15 mouse cellular contexts compared by ENCODE assay signal in genomic region chr1:172052766-172053279, GRCm38 (mm10). TPM values are rescaled to one million over a fixed set of nuclear protein-coding genes. Genes with fewer than 3 reads are reported as not detected.
A peak's percentile ranks its signal among the peaks of the same experiment; 100 is the strongest.
DNase-seq lines count a peak whose midpoint lies in the region; ATAC-seq lines count a peak whose summit lies in the region.
"Had no signal": no experiment of that assay in that cellular context is flagged by ENCODE, and none has a peak within 500 bp of the region (broad histone marks: within the 10 kb centered on the region; RNA-seq: fewer than 3 reads in every experiment).

No protein-coding gene starts in this region.

- no peak overlapping the region for H3K27ac ChIP-seq in intestine, embryonic 15.5 days
- H3K27ac ChIP-seq in intestine, embryonic 16.5 days (ENCODE audit: low read length): no peak overlapping the region
- no peak overlapping the region for H3K27ac ChIP-seq in embryonic facial prominence, embryonic 12.5 days
- peak overlapping the region; percentile 70 for H3K27ac ChIP-seq in hindbrain, embryonic 12.5 days
- no peak overlapping the region for H3K27ac ChIP-seq in midbrain, embryonic 16.5 days (ENCODE audit: low read length)
- H3K27ac ChIP-seq: left cerebral cortex, adult 2 months had no signal

- no peak for ATAC-seq in intestine, embryonic 15.5 days
- no peak for ATAC-seq in intestine, embryonic 16.5 days
- ATAC-seq in embryonic facial prominence, embryonic 12.5 days (ENCODE audit: insufficient number of reproducible peaks, insufficient read depth, low FRiP score, low TSS enrichment): no peak
- no peak for ATAC-seq in hindbrain, embryonic 12.5 days (ENCODE audit: low FRiP score)
- ATAC-seq in midbrain, embryonic 16.5 days: no peak
- no peak for ATAC-seq in cerebellum, adult (ENCODE audit: insufficient number of reproducible peaks, low FRiP score, low TSS enrichment)

- H3K9me3 ChIP-seq in intestine, embryonic 15.5 days: no peaks in the 10 kb centered on the region
- no peaks in the 10 kb centered on the region for H3K9me3 ChIP-seq in intestine, embryonic 16.5 days (ENCODE audit: control insufficient read depth, low read length)
- H3K9me3 ChIP-seq in embryonic facial prominence, embryonic 12.5 days: no peaks in the 10 kb centered on the region
- H3K9me3 ChIP-seq in hindbrain, embryonic 12.5 days (replicated peaks): no peaks in the 10 kb centered on the region
- no peaks in the 10 kb centered on the region for H3K9me3 ChIP-seq in midbrain, embryonic 16.5 days (replicated peaks; ENCODE audit: control insufficient read depth, low read length, poor library complexity, severe bottlenecking)
- H3K9me3 ChIP-seq: G1E had no signal

- peaks cover 34% of the 10 kb centered on the region for H3K27me3 ChIP-seq in intestine, embryonic 15.5 days (replicated peaks)
- peaks cover 10% of the 10 kb centered on the region for H3K27me3 ChIP-seq in intestine, embryonic 16.5 days (replicated peaks; ENCODE audit: control insufficient read depth, insufficient read depth, low read length)
- peaks cover 62% of the 10 kb centered on the region for H3K27me3 ChIP-seq in embryonic facial prominence, embryonic 12.5 days
- H3K27me3 ChIP-seq in hindbrain, embryonic 12.5 days: peaks cover 6% of the 10 kb centered on the region; the same call in 1 of the 2 replicates
- no peaks in the 10 kb centered on the region; the same call in 1 of the 2 replicates for H3K27me3 ChIP-seq in midbrain, embryonic 16.5 days (ENCODE audit: control insufficient read depth, insufficient read depth, low read depth, low read length)

- H3K9ac ChIP-seq in intestine, embryonic 15.5 days: no peak overlapping the region
- no peak overlapping the region for H3K9ac ChIP-seq in intestine, embryonic 16.5 days (ENCODE audit: low read depth, low read length)
- no peak overlapping the region for H3K9ac ChIP-seq in embryonic facial prominence, embryonic 12.5 days
- peak overlapping the region; percentile 64 for H3K9ac ChIP-seq in hindbrain, embryonic 12.5 days
- H3K9ac ChIP-seq in midbrain, embryonic 16.5 days (ENCODE audit: low read depth, low read length): peak overlapping the region; percentile 46; the same call in 1 of the 2 replicates

- 11% methylated on average over 10 of the region's 10 CpGs for WGBS in intestine, embryonic 15.5 days
- WGBS in intestine, embryonic 16.5 days: 15% methylated on average over 10 of the region's 10 CpGs
- 3% methylated on average over 10 of the region's 10 CpGs for WGBS in embryonic facial prominence, embryonic 12.5 days
- WGBS in hindbrain, embryonic 12.5 days: 8% methylated on average over 10 of the region's 10 CpGs
- WGBS in midbrain, embryonic 16.5 days: 16% methylated on average over 10 of the region's 10 CpGs

- no peak overlapping the region for H3K4me3 ChIP-seq in intestine, embryonic 15.5 days (replicated peaks)
- H3K4me3 ChIP-seq in intestine, embryonic 16.5 days (ENCODE audit: low read length): no peak overlapping the region
- peak overlapping the region; percentile 38; the same call in 1 of the 2 replicates for H3K4me3 ChIP-seq in embryonic facial prominence, embryonic 12.5 days
- peak overlapping the region; percentile 39 for H3K4me3 ChIP-seq in hindbrain, embryonic 12.5 days
- H3K4me3 ChIP-seq in midbrain, embryonic 16.5 days (ENCODE audit: low read depth, low read length): no peak overlapping the region
- H3K4me3 ChIP-seq: erythroblast, embryonic 14.5 days had no signal

- no peaks in the 10 kb centered on the region for H3K36me3 ChIP-seq in intestine, embryonic 15.5 days
- no peaks in the 10 kb centered on the region for H3K36me3 ChIP-seq in intestine, embryonic 16.5 days (ENCODE audit: control insufficient read depth, insufficient read depth, low read length)
- H3K36me3 ChIP-seq in embryonic facial prominence, embryonic 12.5 days: no peaks in the 10 kb centered on the region
- H3K36me3 ChIP-seq in hindbrain, embryonic 12.5 days: no peaks in the 10 kb centered on the region
- no peaks in the 10 kb centered on the region for H3K36me3 ChIP-seq in midbrain, embryonic 16.5 days (ENCODE audit: control insufficient read depth, insufficient read depth, low read length)
- H3K36me3 ChIP-seq: G1E had no signal

- peak overlapping the region; percentile 33; the same call in 1 of the 2 replicates for H3K4me2 ChIP-seq in intestine, embryonic 15.5 days (replicated peaks)
- H3K4me2 ChIP-seq in intestine, embryonic 16.5 days (ENCODE audit: low read depth, low read length): no peak overlapping the region
- peak overlapping the region; percentile 75 for H3K4me2 ChIP-seq in embryonic facial prominence, embryonic 12.5 days (replicated peaks)
- H3K4me2 ChIP-seq in hindbrain, embryonic 12.5 days (replicated peaks): peak overlapping the region; percentile 72
- peak overlapping the region; percentile 85 for H3K4me2 ChIP-seq in midbrain, embryonic 16.5 days (ENCODE audit: low read length)

- DNase-seq in B cell, adult 2 months: no peak
- DNase-seq in gastrocnemius, postnatal 4 days (ENCODE audit: low spot score in 2 of 2): no peak
- DNase-seq: adrenal gland, adult 2 months; cerebellum, adult 18-20 months; lung, adult 18-20 months; thymus, postnatal 25 days had no signal

- peaks cover 16% of the 10 kb centered on the region for H3K4me1 ChIP-seq in intestine, embryonic 15.5 days (replicated peaks)
- H3K4me1 ChIP-seq in intestine, embryonic 16.5 days (ENCODE audit: control insufficient read depth, insufficient read depth, low read length): peaks cover 16% of the 10 kb centered on the region
- peaks cover 25% of the 10 kb centered on the region; the same call in 1 of the 2 replicates for H3K4me1 ChIP-seq in embryonic facial prominence, embryonic 12.5 days
- peaks cover 58% of the 10 kb centered on the region for H3K4me1 ChIP-seq in hindbrain, embryonic 12.5 days
- peaks cover 36% of the 10 kb centered on the region for H3K4me1 ChIP-seq in midbrain, embryonic 16.5 days (ENCODE audit: control insufficient read depth, insufficient read depth, low read length)

RNA-seq across cellular contexts. Expression of gene Nhlh1, which starts 4.5 kb away (rescaled TPM):
- polyA plus RNA-seq in intestine, embryonic 15.5 days (2015; fragmentation: Nextera tagmentation; extraction: Ambion mirVana): 0.06 and 0.09 TPM in 2 replicates
- 0.09 TPM in 1 of 2 replicates, not detected in the other for polyA plus RNA-seq in intestine, embryonic 16.5 days (2015; fragmentation: Nextera tagmentation; extraction: Ambion mirVana)
- 3.9 and 4.1 TPM in 2 replicates for polyA plus RNA-seq in embryonic facial prominence, embryonic 12.5 days (2016; fragmentation: Nextera tagmentation; extraction: Ambion mirVana)
- 14.5 and 15.3 TPM in 2 replicates for polyA plus RNA-seq in hindbrain, embryonic 12.5 days (2016; fragmentation: Nextera tagmentation; extraction: Ambion mirVana)
- polyA plus RNA-seq in midbrain, embryonic 16.5 days (2015; fragmentation: Nextera tagmentation; extraction: Ambion mirVana): 0.45 and 1.2 TPM in 2 replicates
- not detected for total RNA-seq in gastrocnemius, postnatal 4 days (2021)
- total RNA-seq: adrenal gland, adult 2 months; G1E had no signal
- polyA plus RNA-seq: adrenal gland, adult 2 months; erythroblast, embryonic 14.5 days had no signal

RNA-seq across cellular contexts. Expression of gene Vangl2, which starts 24.6 kb away (rescaled TPM):
- polyA plus RNA-seq in intestine, embryonic 15.5 days (2015; fragmentation: Nextera tagmentation; extraction: Ambion mirVana): 8.9 and 10.1 TPM in 2 replicates
- 6.1 and 6.8 TPM in 2 replicates for polyA plus RNA-seq in intestine, embryonic 16.5 days (2015; fragmentation: Nextera tagmentation; extraction: Ambion mirVana)
- 24.7 and 25.6 TPM in 2 replicates for polyA plus RNA-seq in embryonic facial prominence, embryonic 12.5 days (2016; fragmentation: Nextera tagmentation; extraction: Ambion mirVana)
- 60.4 and 68.6 TPM in 2 replicates for polyA plus RNA-seq in hindbrain, embryonic 12.5 days (2016; fragmentation: Nextera tagmentation; extraction: Ambion mirVana)
- 43.7 and 44.0 TPM in 2 replicates for polyA plus RNA-seq in midbrain, embryonic 16.5 days (2015; fragmentation: Nextera tagmentation; extraction: Ambion mirVana)
- 10 to 100 TPM in 1 of 2 experiments, 1 to 10 TPM in 1; 9.6 to 10.4 TPM for total RNA-seq in gastrocnemius, postnatal 4 days (2021)
- polyA plus RNA-seq: G1E had no signal

RNA-seq across cellular contexts. Expression of gene Copa, which starts 29.5 kb away (rescaled TPM):
- polyA plus RNA-seq in intestine, embryonic 15.5 days (2015; fragmentation: Nextera tagmentation; extraction: Ambion mirVana): 201 and 203 TPM in 2 replicates
- polyA plus RNA-seq in intestine, embryonic 16.5 days (2015; fragmentation: Nextera tagmentation; extraction: Ambion mirVana): 204 and 218 TPM in 2 replicates
- 231 and 236 TPM in 2 replicates for polyA plus RNA-seq in embryonic facial prominence, embryonic 12.5 days (2016; fragmentation: Nextera tagmentation; extraction: Ambion mirVana)
- polyA plus RNA-seq in hindbrain, embryonic 12.5 days (2016; fragmentation: Nextera tagmentation; extraction: Ambion mirVana): 233 and 256 TPM in 2 replicates
- 209 and 222 TPM in 2 replicates for polyA plus RNA-seq in midbrain, embryonic 16.5 days (2015; fragmentation: Nextera tagmentation; extraction: Ambion mirVana)
- 100 to 1,000 TPM; 162 to 172 TPM for total RNA-seq in gastrocnemius, postnatal 4 days (2021)

RNA-seq across cellular contexts. Expression of gene Ncstn, which starts 29.8 kb away (rescaled TPM):
- 135 and 136 TPM in 2 replicates for polyA plus RNA-seq in intestine, embryonic 15.5 days (2015; fragmentation: Nextera tagmentation; extraction: Ambion mirVana)
- 159 TPM in 2 replicates for polyA plus RNA-seq in intestine, embryonic 16.5 days (2015; fragmentation: Nextera tagmentation; extraction: Ambion mirVana)
- 106 and 107 TPM in 2 replicates for polyA plus RNA-seq in embryonic facial prominence, embryonic 12.5 days (2016; fragmentation: Nextera tagmentation; extraction: Ambion mirVana)
- 128 and 132 TPM in 2 replicates for polyA plus RNA-seq in hindbrain, embryonic 12.5 days (2016; fragmentation: Nextera tagmentation; extraction: Ambion mirVana)
- polyA plus RNA-seq in midbrain, embryonic 16.5 days (2015; fragmentation: Nextera tagmentation; extraction: Ambion mirVana): 105 and 107 TPM in 2 replicates
- total RNA-seq in gastrocnemius, postnatal 4 days (2021): 10 to 100 TPM; 62.9 to 65.4 TPM

Comparison
In these comparisons a context has a peak if more than half of its experiments do, and no peak if none do; other contexts are left out.
1. H3K4me3 ChIP-seq: peak in embryonic facial prominence, embryonic 12.5 days (single experiment) and hindbrain, embryonic 12.5 days (single experiment); none in intestine, embryonic 15.5 days (single experiment), intestine, embryonic 16.5 days (single experiment) and midbrain, embryonic 16.5 days (single experiment).
2. H3K9ac ChIP-seq: peak in hindbrain, embryonic 12.5 days (single experiment) and midbrain, embryonic 16.5 days (single experiment); none in intestine, embryonic 15.5 days (single experiment), intestine, embryonic 16.5 days (single experiment) and embryonic facial prominence, embryonic 12.5 days (single experiment).